Mouse (Mus musculus) c-Kit-positive CD71-negative TER-119-negative erythroid progenitor cells, embryonic 14.5 days (primary cell): ENCODE results near the gene Tmc2.

ENCODE experiments used
- DNase-seq: peaks from one replicate; pipeline ENCODE4 v3.0.0-alpha.2; 2013; ENCODE audit warnings: low read depth

Tmc2 gene

DNA sequence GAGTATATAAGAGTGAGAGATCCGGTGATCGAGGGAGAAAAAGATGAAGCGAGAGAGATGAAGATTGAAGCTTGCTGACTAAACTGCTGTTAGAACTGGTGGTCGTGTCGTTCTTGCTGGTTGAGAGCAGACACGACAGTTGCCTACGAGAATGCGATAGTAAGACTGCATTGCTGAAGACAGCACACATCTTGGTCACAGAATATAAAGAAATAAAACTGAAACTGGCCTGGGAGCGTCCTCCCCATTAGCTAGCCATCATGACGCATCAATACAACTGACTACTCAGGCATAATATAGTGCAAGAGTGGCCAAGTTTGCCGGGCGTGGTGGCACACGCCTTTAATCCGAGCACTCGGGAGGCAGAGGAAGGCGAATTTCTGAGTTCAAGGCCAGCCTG is at the start of gene Tmc2:
Gene Tmc2, plus strand, starts transcription at position 301 of the 400 bp plus-strand sequence.
- DNase-seq, result no peak

DNA sequence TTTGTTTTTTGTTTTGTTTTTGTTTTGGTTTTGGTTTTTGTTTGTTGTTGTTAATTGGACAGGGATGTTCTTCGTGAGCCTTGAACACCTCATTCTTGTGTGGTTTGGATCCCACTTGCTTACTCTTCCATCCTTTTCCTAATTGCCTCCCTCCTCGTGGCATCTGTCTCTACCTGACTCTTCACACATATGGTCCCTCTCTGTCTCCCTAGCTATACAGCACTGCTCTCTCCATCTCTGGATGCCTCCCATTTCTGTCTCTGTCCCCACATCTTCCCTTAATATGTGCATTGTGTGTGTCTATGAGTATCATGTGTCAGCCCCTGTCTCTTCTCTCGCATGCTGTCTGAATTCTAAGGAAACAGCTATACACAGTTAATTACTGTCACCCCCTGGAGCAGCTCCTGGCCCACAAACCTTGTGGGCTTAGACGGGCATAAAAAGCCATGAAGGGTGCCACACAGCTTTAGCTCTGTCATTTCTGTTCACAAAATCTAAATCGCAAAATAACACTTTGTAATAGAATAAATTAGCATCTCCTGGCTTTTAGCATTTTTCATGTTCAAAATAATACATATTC is 48.8 kb upstream of the Tmc2 start:
- DNase-seq, result no peak

DNA sequence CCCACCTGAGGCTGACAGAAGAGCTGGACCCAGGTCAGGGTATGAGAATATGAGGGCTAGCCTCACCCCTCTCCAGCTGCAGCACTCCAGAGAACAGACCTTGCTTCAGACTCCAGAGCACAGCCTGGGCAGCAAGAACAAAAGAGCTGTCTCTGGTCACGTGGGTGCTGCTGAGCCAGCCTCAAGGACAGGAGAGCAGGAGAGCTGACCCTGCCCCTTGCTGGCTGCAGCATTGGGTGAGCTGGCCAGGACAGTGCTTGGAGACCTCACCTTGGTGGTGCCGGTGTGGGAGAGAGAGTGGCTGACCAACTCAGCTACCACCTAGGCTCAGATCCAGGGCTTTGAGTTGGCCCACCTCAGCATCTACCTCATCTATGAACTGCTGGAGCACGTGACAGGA is 39.8 kb upstream of the Tmc2 start:
- no peak for DNase-seq

DNA sequence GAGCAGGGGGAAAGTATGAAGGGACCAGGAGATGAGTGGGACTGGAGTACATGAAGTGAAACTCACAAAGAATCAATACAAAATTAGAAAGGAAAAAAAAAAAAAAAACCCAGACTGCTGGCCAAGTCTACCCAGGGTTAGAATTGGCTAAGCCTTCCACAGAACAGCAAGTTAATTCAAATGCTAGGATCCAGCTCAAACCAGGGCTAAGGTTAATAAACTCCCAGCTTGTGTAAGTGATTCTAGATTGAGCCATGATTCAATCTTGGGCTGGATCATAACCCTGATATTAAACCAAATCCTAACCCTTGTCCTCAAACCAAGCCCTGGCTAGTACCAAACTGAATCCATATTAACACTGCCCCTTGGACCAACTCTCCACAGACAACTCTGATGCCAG is 39.1 kb upstream of the Tmc2 start:
- no peak for DNase-seq

DNA sequence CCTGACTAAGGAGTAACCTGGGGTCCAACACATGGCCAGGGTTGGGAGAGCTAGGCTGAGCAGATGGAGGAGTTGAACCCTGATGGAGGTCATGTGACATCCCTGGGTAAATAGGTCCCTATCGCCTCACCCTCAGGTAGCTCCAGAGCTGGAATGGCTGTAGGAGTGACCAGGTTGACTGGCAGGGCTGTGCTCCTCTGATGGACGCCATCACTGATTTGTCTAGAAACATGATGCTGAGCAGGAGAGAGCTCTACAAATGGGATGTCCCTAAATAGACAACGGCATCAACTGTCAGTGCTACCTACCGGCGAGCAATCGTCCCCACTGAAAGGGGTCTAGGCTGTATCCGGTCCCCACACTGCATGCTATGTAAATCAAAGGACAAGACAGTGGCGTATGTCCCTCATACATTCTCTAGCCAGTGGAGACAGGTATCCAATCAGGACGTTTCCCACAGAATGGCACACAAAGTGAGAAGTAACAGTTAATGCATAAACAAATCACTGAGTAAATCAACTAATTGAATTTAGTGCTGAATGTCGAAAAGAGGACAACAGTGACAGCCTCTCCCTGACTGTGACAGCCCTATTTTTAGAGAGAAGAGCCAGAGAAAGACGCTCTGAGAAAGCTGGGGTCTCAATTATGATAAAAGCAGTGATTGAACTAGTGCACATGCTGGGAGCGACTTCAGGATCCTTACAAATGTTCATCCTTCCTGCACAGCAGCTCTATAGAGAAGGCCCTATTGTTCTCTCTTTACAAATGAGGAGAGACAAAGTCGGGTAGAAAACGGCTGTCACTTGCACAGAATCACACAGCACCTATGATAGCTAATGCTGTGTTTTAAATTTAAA is 37.5 kb upstream of the Tmc2 start:
- DNase-seq, result no peak

DNA sequence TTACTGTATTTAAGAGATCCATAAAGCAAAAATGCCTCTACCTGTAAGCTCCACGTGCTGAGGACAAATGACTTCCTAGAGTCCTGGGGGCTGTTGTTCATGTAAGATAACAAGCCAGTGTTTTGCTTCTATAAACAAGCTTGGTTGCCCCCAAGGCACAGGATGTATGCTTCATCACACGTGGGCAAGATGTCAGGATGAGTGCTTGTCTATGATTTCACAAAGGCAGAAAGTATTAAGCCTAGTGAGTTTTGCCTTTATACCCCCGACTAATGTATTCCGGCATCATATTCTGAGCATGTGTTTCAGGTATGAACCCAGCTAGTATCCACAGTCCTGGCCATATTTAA is 36.9 kb upstream of the Tmc2 start:
- no peak for DNase-seq

DNA sequence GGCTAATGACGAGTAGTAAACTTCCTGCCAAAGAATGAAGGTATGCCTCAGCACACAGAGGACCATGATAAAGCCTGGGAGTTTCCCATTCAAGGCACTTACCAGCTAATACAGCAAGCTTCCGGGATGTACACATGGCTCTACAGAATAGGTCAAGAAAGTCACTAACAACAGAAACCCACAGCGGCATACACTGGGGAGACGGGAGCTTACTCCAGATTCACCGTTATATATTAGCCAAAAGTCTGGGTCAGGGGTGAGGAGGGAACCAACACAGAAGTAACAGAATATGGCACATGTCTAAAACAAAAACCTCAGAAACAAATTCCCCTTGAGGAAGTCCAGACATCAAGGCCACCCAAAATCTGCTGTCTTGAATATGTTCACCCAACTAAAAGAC is 32.3 kb upstream of the Tmc2 start:
- no peak for DNase-seq

DNA sequence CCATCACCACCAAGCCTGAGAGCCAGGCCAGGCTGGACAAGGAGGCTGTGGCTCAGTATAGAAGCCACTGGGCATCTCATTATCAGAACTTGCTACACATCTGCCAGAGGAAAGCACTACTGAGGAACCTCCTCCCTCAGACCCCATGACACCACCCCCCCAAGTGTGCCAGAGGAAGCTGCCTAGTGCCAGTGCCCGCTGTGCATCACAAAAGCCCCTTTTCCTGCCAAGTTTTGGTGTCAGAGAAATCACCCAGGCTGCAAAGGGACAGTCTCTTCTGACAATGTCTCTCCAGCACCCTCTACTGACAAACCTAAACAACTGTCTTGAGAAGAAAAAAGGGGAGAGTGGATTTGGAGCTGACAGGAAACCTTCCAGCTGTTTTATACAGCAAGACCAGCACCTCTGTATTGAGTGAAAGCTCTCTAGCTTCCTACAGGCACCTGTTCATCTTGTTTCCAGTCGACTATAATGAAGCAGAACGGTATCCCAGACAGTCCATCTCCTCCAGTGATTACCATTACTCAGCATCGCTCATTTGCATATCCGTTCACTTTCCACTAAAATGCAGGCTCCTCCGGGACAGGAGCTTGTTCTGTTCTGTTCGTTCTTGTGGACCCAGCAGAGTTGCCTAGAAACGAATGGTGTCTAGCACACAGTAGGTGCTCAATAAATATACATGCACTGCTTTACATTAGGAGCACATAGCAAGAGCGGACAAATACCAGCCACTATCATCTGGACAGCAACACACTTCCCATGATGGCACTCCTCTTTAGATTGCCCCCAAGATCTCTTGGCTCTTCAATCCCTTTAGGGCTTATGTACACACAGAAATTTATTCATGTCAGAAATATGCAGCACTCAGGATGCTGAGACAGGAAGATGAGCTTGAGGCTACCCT is 28.4 kb upstream of the Tmc2 start:
- DNase-seq, result no peak

DNA sequence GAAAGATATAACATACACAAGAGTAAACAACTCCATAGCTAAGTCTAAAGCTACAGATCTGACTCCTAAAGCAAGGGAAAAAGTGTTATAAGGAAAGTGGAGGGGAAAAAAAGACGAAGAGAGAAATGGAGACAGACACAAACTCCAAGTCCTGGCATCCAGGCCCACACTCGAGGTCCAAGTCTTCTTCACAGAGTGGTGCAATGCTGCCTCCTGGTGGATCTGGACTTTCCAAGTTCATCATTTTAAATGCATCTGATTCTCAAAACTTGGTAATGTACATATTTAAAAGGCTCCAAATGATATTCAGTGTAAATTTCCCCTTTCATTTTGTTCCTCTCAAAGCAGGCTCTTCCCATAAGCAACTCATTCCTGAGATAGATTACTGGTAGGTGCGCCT is 27.1 kb upstream of the Tmc2 start:
- DNase-seq, result peak; percentile 55

DNA sequence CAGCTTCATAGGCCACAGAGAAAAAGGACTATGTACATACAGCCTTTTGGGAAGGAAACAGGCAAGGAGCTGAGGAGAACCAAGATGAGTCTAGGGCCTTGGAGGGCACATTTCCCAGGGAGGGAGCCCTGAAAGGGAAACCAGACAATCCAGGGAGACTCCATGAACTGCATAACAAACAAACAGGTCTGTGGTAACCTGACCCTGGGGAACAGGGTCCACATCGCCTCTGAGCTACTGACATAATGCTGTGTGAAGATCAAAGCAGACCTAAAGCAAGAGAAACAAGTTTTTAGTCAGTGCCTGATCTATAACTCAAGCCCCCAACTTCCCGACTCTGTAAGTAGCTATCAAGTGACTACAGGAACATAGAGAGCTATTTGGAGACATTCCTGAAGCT is 23.3 kb upstream of the Tmc2 start:
- no peak for DNase-seq

DNA sequence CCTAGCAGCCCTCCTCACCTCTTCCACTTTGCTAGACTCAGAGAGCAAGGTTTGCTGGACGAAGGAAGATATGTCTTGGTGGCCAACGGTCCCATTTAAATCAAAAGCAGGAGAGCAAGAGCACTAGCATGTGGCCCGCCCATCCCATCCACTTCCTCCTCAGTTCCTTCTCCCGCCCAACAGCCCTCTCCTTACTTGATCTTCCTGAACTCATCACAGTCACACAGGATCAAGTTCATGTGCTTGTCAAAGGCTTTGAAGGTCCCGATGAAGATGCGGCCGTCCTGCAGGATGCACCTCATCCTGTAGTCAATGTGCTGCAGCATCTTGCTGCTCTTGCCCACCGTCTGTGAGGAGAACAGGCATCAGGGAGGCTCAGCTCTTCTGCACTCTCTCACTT is 18.2 kb upstream of the Tmc2 start:
- no peak for DNase-seq

DNA sequence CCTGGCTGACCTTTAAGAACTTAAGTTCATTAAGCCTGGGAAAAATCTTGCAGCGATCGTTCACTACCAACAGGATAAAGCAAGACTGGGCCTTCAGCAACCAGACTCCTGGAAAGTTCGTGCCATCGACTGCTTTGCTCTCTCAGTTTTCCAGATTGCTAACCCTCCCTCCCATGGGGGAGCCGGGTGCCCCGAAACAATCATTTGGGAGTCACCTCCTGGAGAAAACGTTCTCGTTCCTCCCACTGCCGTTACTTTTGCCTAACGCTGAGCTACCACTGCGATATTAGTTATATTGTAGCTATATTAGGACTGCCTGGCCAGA is 16.7 kb upstream of the Tmc2 start:
- no peak for DNase-seq

DNA sequence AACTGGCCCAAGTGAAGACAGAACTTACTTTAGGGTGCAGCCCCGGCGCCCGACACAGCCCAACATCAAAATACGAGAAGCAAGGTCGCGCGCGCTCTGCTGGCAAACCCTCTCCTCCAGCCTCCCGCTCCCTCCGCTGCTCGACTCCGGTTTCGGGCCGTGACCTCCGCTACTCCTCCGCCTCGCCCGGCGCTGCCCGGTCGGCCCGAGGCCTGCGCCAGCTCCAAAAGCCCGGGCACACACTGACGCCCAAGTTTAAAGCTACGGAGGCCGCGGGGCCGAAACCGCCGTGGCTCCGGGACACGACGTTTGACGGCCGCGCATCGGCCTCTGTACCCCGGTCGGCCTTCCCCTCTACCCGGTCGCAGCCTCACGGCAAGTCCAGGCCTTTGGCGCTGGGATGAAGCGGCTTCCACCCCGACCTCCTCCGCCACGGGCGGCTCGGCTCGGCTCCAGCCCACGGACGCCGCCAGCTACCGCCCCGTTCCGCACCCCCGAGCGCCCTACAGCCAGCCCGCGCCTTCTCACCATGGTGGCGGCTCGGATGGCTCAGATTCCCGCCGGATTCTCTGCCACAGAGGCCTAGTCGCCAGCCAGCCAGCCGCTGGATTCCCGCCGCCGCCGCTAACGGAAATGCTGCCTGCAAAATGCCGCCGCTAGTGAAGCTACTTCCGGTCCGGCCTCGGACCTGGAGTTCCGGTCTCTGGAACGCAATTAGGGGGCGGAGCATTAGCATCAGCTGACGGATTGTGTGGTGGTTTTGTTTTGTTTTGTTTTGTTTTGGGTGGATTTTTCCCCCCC is 16.1 kb upstream of the Tmc2 start, which contains the start of gene Snrpb:
Gene Snrpb, minus strand, starts transcription at position 698 of the 801 bp plus-strand sequence.
- DNase-seq, result peak; percentile 85

DNA sequence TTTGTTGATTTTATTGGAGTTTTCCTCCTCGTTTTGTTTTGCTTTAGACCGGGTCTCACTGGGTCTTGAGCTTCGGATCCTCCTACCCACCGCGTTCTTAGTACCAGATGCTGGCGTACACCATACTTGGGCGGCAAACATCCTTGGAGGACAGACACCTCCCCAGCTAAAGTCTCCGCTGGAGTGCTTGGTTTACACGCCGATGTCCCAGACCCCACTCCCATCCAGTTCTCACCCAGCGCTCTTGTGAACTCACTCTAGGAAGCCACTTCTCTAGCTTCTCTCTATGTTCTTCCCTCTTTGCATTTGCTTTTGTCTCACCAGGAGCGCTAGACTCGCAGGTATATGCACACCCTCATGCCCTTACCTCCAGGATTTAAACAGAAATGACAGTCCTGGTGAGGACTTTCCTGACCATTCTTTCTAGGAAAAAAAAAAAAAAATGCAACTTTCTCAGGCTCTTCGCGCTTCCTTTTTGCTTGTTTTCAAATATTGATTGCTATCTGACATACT is 15.4 kb upstream of the Tmc2 start:
- no peak for DNase-seq

DNA sequence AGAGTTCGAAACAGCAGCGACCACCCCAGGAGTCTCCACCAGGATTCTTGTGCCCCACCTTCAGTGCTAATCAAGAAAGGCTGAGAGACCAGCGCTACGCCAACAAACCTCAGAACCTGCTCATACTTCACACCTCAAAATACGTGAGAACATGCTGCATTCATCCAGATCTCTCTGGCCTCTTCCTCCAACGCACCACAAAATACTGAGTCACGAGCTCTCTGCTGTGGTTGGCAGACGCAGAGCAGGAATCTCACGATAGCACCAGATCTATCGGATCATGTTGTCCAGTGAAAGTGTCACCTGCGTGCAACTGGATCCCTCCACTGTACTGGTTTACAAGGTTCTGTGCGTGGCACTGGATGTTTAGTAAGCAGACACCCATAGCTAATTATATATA is 6.6 kb upstream of the Tmc2 start:
- DNase-seq, result no peak

DNA sequence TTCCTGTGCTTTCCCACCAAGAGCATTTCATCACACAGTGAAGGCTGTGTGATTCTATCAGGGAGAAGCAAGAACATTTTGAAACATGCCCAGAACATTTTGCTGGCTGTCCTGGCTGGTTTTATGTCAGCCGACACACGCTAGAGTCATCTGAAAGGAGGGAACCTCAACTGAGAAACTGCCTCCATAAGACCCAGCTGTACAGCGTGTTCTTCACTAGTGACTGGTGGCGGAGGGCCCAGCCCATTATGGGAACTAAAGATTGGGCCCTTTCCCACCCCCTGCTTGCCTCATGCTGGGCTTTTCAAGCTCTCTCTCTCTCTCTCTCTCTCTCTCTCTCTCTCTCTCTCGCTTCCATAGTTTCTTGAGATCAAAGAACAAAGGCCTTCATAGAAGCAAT is 6.0 kb downstream of the Tmc2 start:
- DNase-seq, result no peak

DNA sequence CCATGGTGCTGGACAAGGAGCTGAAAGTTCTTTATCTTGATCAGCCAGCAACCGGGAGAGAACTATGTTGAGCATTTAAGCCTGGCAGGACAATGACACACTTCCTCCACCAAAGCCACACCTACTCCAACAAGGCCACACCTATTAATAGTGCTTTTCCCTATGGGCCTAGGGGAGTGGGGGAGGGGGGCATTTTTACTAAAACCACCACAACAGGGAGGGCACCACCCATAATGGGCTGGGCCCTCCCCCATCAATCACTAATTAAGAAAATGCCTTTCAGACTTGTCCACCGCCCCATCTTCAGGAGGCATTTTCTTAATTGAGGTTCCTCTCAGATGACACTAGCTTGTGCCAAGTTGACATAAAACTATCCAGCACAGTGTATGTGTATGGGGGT is 12.4 kb downstream of the Tmc2 start:
- no peak for DNase-seq

DNA sequence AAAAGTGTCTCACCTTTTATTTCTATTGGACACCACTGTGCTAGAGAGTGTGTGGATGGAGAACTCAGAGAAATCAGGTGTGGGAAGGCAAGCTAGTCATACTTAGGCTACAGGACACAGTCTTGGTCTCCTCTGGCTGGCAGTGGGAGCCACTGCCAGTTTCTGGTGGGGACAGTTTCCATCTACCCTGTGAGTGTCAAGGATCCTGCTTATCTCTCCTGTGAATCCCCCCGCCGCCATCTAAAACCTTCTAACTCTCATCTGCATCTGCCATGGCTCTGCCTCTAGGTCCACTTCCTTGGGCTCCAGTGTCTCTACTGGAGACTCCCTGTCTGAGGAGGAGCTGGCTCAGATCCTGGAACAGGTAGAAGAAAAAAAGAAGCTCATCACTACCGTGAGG is 13.0 kb downstream of the Tmc2 start:
- no peak for DNase-seq

DNA sequence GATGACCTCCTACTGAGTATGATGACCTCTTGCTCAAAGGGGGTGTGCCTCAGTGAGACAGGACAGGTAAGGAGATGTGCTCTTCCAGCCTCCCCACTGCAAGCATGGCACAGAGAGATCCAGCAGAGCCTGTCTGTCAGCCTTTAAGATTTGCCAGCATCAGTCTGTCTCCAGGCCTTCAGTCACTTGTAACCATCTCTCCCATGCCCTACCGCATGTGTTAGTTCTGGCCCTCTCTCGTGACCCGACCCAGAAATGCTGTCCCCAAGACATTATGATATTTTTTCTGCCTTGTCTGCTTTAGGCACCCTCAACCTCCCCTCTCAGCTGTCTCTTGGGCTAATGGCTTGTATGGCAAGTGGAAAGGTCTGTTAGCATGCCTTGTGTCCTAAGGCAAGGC is 14.6 kb downstream of the Tmc2 start:
- no peak for DNase-seq

DNA sequence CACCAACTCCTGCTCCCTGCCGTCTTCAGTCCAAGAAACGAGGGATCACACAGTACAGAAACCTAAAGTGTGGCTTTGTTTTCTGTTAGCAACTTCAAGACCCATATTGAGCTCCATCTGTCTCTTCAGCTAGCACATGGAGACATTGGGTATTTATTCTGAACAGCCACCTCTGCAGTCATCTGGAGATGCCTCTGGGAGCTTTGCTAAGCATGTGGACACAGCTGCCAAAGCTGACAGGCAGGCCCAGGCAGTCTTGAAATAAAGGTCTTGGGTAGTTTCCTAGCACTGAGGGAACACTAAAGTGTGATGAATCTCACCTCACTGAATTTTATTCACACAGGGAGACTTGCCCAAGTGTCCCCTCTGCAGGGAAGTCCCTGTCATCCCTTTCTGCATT is 16.6 kb downstream of the Tmc2 start:
- no peak for DNase-seq

DNA sequence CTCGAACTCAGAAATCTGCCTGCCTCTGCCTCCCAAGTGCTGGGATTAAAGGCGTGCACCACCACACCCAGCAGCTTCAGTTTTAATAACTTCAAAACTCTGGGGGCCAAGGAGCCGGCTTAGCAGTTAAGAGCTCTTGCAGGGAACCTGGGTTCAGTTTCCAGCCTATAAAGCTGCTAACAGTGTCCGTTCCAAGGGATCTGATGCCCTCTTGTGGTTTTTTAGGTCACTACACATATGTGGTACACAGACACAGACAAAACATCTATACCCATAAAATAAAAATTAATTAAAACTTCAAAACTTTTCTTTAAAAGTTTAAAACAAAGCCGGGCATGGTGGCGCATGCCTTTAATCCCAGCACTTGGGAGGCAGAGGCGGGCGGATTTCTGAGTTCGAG is 51.9 kb downstream of the Tmc2 start:
- DNase-seq, result peak; percentile 54

DNA sequence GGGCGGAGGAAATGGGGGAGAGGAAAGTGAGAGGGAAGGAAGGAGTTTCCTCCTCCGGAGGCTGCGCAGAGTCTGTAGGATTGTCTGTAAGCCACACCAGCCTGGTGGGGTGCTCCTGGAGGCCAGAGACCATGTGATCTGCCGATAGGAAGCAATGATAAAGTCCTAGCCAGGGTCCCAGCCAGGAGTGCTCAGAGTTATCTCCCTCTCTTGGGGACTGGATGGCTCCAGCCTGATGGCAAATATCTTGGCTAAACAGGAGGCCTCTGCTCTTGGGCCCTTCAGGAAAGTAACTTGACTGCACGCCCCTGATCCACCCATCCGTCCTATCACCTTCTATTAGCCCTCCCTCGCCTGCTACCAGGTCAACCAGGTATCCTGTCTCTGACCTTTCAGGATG is 53.2 kb downstream of the Tmc2 start:
- DNase-seq, result no peak
